Mouse (Mus musculus) adrenal gland, postnatal 10 days (tissue): ENCODE results near the gene Vmn1r63. TPM values are rescaled to one million over a fixed set of nuclear protein-coding genes. Genes with fewer than 3 reads are reported as not detected.
"Not testable (repeated sequence)": the region's sequence is repeated elsewhere in the genome, so short reads cannot be mapped to it uniquely, and the experiment has no call there.

Experiments
- DNase-seq: peaks from one replicate; pipeline ENCODE4 v3.0.0; 2021; ENCODE audit warnings: mixed read lengths
- long read RNA-seq, 2 experiments: library from polyadenylated mRNA; stranded (forward); transcript quantifications; one replicate each; pipeline ENCODE4 v2.0.0; 2021
- total RNA-seq, 2 experiments: library from RNA; stranded (reverse); gene quantifications; 2 replicates each; pipeline ENCODE4 v1.2.3; 2021

Gene Vmn1r63
- total RNA-seq: not detected
- long read RNA-seq, experiment 1: 0 reads
- long read RNA-seq, experiment 2: 0 reads

DNA sequence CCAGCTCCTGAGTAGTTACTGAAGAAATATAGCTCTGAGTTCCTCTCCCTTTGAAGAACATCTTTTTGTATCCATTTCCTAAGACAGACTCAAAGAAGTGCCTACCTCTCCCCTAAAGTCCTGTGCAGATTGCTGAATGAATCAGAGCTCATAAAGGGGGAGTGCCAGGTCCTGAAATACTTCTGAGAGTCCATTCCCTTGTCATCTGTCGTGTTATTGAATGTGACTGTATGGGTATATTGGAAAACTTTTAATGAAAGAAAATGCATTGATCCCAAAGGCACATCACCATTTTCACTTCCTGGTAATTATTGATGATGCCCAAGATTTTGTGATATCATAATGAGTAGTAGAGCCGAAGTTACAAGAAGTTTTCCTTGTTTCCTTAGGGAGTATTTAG, at the start of gene Vmn1r63:
Gene Vmn1r63 (minus strand): TSS at position 101 of the 400 bp plus-strand sequence.
- DNase-seq: not testable (repeated sequence)

Other genes with a start within 250 kb of the Vmn1r63 start
- gene Vmn1r61, start 192.2 kb downstream of the Vmn1r63 start, total RNA-seq: not detected
- gene Vmn1r62, start 131.8 kb downstream of the Vmn1r63 start, total RNA-seq: not detected
- not detected for gene Vmn1r64, start 79.1 kb upstream of the Vmn1r63 start, total RNA-seq
- not detected for gene Vmn1r65, start 205.6 kb upstream of the Vmn1r63 start, total RNA-seq
- gene Nlrp4c, start 239.7 kb upstream of the Vmn1r63 start, total RNA-seq: not detected